Mouse (Mus musculus): Measurements from ENCODE around the gene Washc1. TPM values are rescaled to one million over a fixed set of nuclear protein-coding genes. Genes with fewer than 3 reads are reported as not detected.

Washc1 gene
- polyA plus RNA-seq, 1 experiment from 2014 or later, result 28.4 TPM

DNA sequence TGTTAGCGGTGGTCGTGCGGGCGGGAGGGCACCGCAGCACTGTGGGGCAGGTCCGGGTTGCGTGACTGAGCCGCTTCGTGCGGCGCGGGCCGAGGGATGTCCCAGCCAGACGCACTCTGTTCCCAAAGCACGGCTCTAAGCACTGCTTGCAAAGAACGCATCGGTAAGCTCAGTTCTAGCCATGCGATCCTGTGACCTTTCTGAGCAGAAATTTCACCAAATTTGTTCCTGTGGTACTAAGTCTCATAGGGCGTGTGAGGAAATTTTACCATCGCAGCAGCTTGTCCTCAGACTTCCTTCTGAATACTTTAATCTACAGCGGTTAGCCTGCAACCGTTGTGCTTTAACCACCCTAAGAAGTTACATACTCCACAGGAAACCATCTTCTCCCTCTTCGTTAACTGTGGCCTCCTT lies 33.9 kb upstream of the Washc1 start:
- H3K9ac ChIP-seq (ENCODE audit: low read length), result peak overlapping the region; percentile 82
- peak overlapping the region; percentile 88 to 96 for H3K4me3 ChIP-seq (ENCODE audit: control insufficient read depth in 1 of 2, insufficient read depth in 1 of 2, low read depth in 1 of 2, low read length in 2 of 2)
- peaks cover 38% of the 10 kb centered on the region for H3K36me3 ChIP-seq (ENCODE audit: control insufficient read depth, insufficient read depth, low read length)
- no peaks in the 10 kb centered on the region for H3K27me3 ChIP-seq (ENCODE audit: control insufficient read depth, insufficient read depth, low read length)
- no peaks in the 10 kb centered on the region for H3K9me3 ChIP-seq (ENCODE audit: control insufficient read depth, low read length)
- peak overlapping the region; percentile 61 to 87 for H3K27ac ChIP-seq (replicated peaks in 1 of 2; ENCODE audit: control insufficient read depth in 1 of 2, insufficient read depth in 1 of 2, low read depth in 2 of 2, low read length in 2 of 2)
- WGBS, result 1% methylated on average over 23 of the region's 23 CpGs
- H3K4me1 ChIP-seq (ENCODE audit: control insufficient read depth in 2 of 2, insufficient read depth in 2 of 2, low read length in 2 of 2), result 0 out of 4 replicates have a peak, but pooled peaks cover 0 to 7% of the 10 kb centered on the region in 2 experiments
- ATAC-seq (ENCODE audit: insufficient number of reproducible peaks, insufficient read depth, low FRiP score, low read depth), result peak; percentile 57; the same call in 1 of the 2 replicates
- H3K4me2 ChIP-seq (ENCODE audit: low read length), result peak overlapping the region; percentile 77

DNA sequence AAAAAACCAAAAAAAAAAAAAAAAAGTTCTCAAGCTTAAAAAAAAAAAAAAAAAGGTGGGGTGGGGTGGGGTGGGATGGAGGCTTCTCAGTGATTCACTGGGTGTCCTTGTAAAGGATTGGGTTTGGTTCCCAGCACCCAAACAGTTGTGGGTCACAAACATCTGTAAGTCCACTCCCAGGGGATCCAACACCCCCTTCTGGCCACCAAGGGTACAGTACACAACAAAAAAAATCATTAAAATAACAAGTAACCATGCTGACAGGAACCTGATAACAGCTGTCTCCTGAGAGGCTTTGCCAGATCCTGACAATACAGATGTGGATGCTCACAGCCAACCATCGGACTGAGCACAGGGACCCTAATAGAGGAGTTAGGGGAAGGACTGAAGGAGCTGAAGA lies 26.9 kb upstream of the Washc1 start:
- Histone ChIP-seq H3K9me3 (ENCODE audit: control insufficient read depth, low read length) (no peaks in the 10 kb centered on the region), H3K36me3 (ENCODE audit: control insufficient read depth, insufficient read depth, low read length) (peaks cover 78% of the 10 kb centered on the region), H3K27me3 (ENCODE audit: control insufficient read depth, insufficient read depth, low read length) (no peaks in the 10 kb centered on the region), H3K9ac (ENCODE audit: low read length) (no peak overlapping the region), H3K4me2 (ENCODE audit: low read length) (no peak overlapping the region), H3K4me3 (ENCODE audit: control insufficient read depth in 1 of 2, insufficient read depth in 1 of 2, low read depth in 1 of 2, low read length in 2 of 2) (no peak overlapping the region), H3K27ac (replicated peaks in 1 of 2; ENCODE audit: control insufficient read depth in 1 of 2, insufficient read depth in 1 of 2, low read depth in 2 of 2, low read length in 2 of 2) (no peak overlapping the region), H3K4me1 (ENCODE audit: control insufficient read depth in 2 of 2, insufficient read depth in 2 of 2, low read length in 2 of 2) (no peaks in the 10 kb centered on the region)
- WGBS, result 18% methylated on average over 1 of the region's 1 CpGs
- no peak for ATAC-seq (ENCODE audit: insufficient number of reproducible peaks, insufficient read depth, low FRiP score, low read depth)

DNA sequence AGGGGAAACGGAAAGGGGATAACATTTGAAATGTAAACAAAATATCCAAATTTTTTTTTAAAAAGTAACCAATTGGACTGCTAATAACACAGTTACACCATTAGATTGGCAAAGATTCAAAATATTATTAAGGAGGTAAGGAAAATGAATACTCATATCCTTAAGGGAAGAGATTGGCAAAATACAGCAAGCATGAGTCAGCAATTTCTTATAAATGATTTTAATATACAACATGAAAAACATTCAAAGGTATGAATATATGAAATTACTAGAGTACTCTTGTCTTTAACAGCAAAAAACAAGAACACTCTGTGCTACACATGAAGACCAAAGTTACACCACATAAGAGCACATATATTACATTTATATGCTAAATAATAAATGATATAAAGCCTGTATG lies 26.3 kb upstream of the Washc1 start:
- no peak for ATAC-seq (ENCODE audit: insufficient number of reproducible peaks, insufficient read depth, low FRiP score, low read depth)
- peaks cover 76% of the 10 kb centered on the region for H3K36me3 ChIP-seq (ENCODE audit: control insufficient read depth, insufficient read depth, low read length)
- H3K4me3 ChIP-seq (ENCODE audit: control insufficient read depth in 1 of 2, insufficient read depth in 1 of 2, low read depth in 1 of 2, low read length in 2 of 2), result no peak overlapping the region
- no peaks in the 10 kb centered on the region for H3K9me3 ChIP-seq (ENCODE audit: control insufficient read depth, low read length)
- no peaks in the 10 kb centered on the region for H3K4me1 ChIP-seq (ENCODE audit: control insufficient read depth in 2 of 2, insufficient read depth in 2 of 2, low read length in 2 of 2)
- no peaks in the 10 kb centered on the region for H3K27me3 ChIP-seq (ENCODE audit: control insufficient read depth, insufficient read depth, low read length)
- H3K27ac ChIP-seq (replicated peaks in 1 of 2; ENCODE audit: control insufficient read depth in 1 of 2, insufficient read depth in 1 of 2, low read depth in 2 of 2, low read length in 2 of 2), result no peak overlapping the region
- 79% methylated on average over 1 of the region's 1 CpGs for WGBS
- H3K4me2 ChIP-seq (ENCODE audit: low read length), result no peak overlapping the region
- no peak overlapping the region for H3K9ac ChIP-seq (ENCODE audit: low read length)

DNA sequence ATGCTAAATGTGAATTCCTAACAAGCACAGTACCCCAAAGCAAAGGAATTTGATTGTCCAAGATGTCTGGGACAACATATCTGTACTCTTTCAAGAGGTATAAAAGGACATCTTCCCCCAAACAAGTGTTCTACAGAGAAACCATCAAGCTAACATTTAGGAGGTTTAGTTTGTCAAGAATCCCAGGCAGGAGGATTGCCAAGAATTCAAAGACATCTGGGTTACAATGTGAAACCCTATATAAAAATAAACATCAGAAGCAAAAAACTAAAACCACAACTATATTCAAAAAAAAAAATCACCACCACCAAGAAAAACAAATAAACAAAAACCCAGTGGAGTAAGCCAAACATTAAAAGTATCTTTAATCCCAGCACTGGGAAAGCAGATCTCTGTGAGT lies 21.1 kb upstream of the Washc1 start:
- H3K4me3 ChIP-seq (ENCODE audit: control insufficient read depth in 1 of 2, insufficient read depth in 1 of 2, low read depth in 1 of 2, low read length in 2 of 2), result no peak overlapping the region
- no peak overlapping the region for H3K9ac ChIP-seq (ENCODE audit: low read length)
- no peak for ATAC-seq (ENCODE audit: insufficient number of reproducible peaks, insufficient read depth, low FRiP score, low read depth)
- H3K36me3 ChIP-seq (ENCODE audit: control insufficient read depth, insufficient read depth, low read length), result peaks cover 65% of the 10 kb centered on the region
- H3K4me1 ChIP-seq (ENCODE audit: control insufficient read depth in 2 of 2, insufficient read depth in 2 of 2, low read length in 2 of 2), result no peaks in the 10 kb centered on the region
- no peak overlapping the region for H3K4me2 ChIP-seq (ENCODE audit: low read length)
- no peak overlapping the region for H3K27ac ChIP-seq (replicated peaks in 1 of 2; ENCODE audit: control insufficient read depth in 1 of 2, insufficient read depth in 1 of 2, low read depth in 2 of 2, low read length in 2 of 2)
- no peaks in the 10 kb centered on the region for H3K9me3 ChIP-seq (ENCODE audit: control insufficient read depth, low read length)
- no peaks in the 10 kb centered on the region for H3K27me3 ChIP-seq (ENCODE audit: control insufficient read depth, insufficient read depth, low read length)

DNA sequence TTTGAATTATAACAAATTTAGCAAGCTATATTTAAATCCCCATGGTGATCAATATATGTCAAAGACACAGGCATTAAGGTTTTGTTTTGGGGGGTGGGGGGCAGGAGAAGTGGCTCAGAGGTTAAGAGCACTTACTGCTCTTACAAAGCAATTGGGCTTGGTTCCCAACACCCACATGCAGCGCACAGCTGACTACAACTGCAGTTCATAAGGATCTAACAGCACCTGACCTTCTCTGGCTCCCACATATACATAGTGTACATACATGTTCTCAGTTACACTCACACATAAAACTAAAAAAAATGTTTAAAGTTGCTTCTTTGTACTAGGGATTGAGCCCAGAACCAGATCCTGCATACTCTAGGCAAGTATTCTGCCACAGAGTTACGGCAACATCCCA lies 20.0 kb upstream of the Washc1 start:
- H3K27me3 ChIP-seq (ENCODE audit: control insufficient read depth, insufficient read depth, low read length), result no peaks in the 10 kb centered on the region
- H3K9ac ChIP-seq (ENCODE audit: low read length), result no peak overlapping the region
- WGBS, result 81% methylated on average over 2 of the region's 2 CpGs
- H3K9me3 ChIP-seq (ENCODE audit: control insufficient read depth, low read length), result no peaks in the 10 kb centered on the region
- ATAC-seq (ENCODE audit: insufficient number of reproducible peaks, insufficient read depth, low FRiP score, low read depth), result no peak
- no peak overlapping the region for H3K4me3 ChIP-seq (ENCODE audit: control insufficient read depth in 1 of 2, insufficient read depth in 1 of 2, low read depth in 1 of 2, low read length in 2 of 2)
- no peaks in the 10 kb centered on the region for H3K4me1 ChIP-seq (ENCODE audit: control insufficient read depth in 2 of 2, insufficient read depth in 2 of 2, low read length in 2 of 2)
- H3K27ac ChIP-seq (replicated peaks in 1 of 2; ENCODE audit: control insufficient read depth in 1 of 2, insufficient read depth in 1 of 2, low read depth in 2 of 2, low read length in 2 of 2), result no peak overlapping the region
- H3K4me2 ChIP-seq (ENCODE audit: low read length), result no peak overlapping the region
- peaks cover 54% of the 10 kb centered on the region for H3K36me3 ChIP-seq (ENCODE audit: control insufficient read depth, insufficient read depth, low read length)

DNA sequence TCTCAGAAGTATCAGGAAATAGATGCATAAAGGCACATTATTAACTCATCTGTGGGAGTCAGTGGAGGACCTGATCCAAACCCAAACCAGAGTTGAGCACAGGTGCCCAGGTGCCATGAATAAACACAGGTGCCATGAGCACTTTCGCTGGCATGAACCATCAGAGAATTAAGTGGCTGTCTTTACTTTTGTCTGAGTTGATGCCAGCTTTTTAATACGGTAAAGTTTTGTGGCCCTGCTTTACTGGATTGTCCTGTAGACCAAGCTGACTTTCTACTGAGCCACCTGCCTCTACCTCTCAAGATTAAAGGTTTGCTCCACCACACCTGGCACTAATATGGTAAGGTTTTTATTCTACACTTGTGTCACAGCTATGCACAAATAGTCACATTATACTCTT lies 19.3 kb upstream of the Washc1 start:
- ATAC-seq (ENCODE audit: insufficient number of reproducible peaks, insufficient read depth, low FRiP score, low read depth), result no peak
- no peaks in the 10 kb centered on the region for H3K9me3 ChIP-seq (ENCODE audit: control insufficient read depth, low read length)
- H3K36me3 ChIP-seq (ENCODE audit: control insufficient read depth, insufficient read depth, low read length), result peaks cover 50% of the 10 kb centered on the region
- no peaks in the 10 kb centered on the region for H3K27me3 ChIP-seq (ENCODE audit: control insufficient read depth, insufficient read depth, low read length)
- 95% methylated on average over 2 of the region's 2 CpGs for WGBS
- H3K27ac ChIP-seq (replicated peaks in 1 of 2; ENCODE audit: control insufficient read depth in 1 of 2, insufficient read depth in 1 of 2, low read depth in 2 of 2, low read length in 2 of 2), result no peak overlapping the region
- no peak overlapping the region for H3K4me2 ChIP-seq (ENCODE audit: low read length)
- H3K4me1 ChIP-seq (ENCODE audit: control insufficient read depth in 2 of 2, insufficient read depth in 2 of 2, low read length in 2 of 2), result no peaks in the 10 kb centered on the region
- H3K4me3 ChIP-seq (ENCODE audit: control insufficient read depth in 1 of 2, insufficient read depth in 1 of 2, low read depth in 1 of 2, low read length in 2 of 2), result no peak overlapping the region
- H3K9ac ChIP-seq (ENCODE audit: low read length), result no peak overlapping the region

DNA sequence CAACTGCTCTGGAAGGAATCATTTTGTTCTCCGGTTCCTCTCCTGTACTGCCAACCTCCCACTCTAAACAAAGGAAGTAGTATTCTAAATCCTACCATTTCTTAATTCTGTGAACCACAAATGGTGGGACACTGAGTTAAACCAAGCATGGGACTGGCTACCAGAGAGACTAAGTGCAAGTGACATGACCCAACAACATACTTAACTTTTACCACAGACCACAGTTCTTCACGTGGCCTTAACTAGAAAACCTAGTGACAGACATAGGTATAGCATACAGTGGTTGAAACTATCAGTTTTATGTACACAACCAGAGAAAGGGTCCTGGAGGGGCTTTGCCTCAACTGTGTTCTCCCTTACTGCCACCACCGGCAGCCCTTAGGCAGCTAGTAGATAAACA lies 18.7 kb upstream of the Washc1 start:
- Histone ChIP-seq H3K4me1 (ENCODE audit: control insufficient read depth in 2 of 2, insufficient read depth in 2 of 2, low read length in 2 of 2) (no peaks in the 10 kb centered on the region), H3K36me3 (ENCODE audit: control insufficient read depth, insufficient read depth, low read length) (peaks cover 44% of the 10 kb centered on the region), H3K27ac (replicated peaks in 1 of 2; ENCODE audit: control insufficient read depth in 1 of 2, insufficient read depth in 1 of 2, low read depth in 2 of 2, low read length in 2 of 2) (no peak overlapping the region), H3K4me3 (ENCODE audit: control insufficient read depth in 1 of 2, insufficient read depth in 1 of 2, low read depth in 1 of 2, low read length in 2 of 2) (no peak overlapping the region), H3K9me3 (ENCODE audit: control insufficient read depth, low read length) (no peaks in the 10 kb centered on the region), H3K4me2 (ENCODE audit: low read length) (no peak overlapping the region), H3K27me3 (ENCODE audit: control insufficient read depth, insufficient read depth, low read length) (no peaks in the 10 kb centered on the region), H3K9ac (ENCODE audit: low read length) (no peak overlapping the region)
- no peak for ATAC-seq (ENCODE audit: insufficient number of reproducible peaks, insufficient read depth, low FRiP score, low read depth)
- WGBS, result 74% methylated on average over 3 of the region's 3 CpGs

DNA sequence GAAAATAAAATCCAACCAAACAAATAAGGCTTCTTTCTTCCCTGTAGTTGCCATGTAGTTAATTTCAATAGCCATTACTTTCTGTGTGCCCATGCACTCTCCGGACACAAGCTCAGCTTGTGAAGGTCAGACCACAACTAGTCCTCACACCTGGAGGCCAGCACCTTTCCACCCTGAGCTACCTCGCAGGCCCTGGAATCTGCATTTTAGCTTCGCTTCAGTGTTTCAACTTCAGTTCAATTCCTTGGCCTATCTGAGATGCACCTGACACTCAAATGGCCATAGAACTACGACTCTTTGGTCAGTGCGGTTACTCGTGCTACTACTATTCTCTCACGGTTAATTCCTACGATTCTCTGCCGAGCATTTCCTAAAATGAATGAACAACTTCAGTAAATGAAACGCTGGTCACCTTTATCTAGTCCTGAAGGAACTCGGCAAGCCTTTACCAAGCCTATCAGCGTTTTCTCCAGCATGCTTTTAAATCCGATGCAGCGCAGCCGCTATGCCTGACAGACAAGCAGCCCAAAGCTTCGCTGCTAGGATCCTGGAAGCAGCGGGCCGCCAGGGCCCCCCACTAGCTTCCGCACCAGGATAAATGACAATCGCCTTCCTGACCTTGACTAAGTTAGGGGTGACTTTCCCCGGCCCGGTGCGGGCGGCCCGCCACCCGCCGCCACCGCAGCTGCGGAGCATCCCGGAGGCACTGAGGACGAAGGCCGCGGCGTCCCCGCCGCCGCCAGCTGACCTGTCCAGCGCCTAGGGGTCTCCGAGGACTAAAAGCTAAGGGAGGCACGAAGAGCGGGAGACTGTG lies 10.6 kb upstream of the Washc1 start:
- ATAC-seq (ENCODE audit: insufficient number of reproducible peaks, insufficient read depth, low FRiP score, low read depth), result peak; percentile 73
- Histone ChIP-seq H3K27me3 (ENCODE audit: control insufficient read depth, insufficient read depth, low read length) (no peaks in the 10 kb centered on the region), H3K4me3 (ENCODE audit: control insufficient read depth in 1 of 2, insufficient read depth in 1 of 2, low read depth in 1 of 2, low read length in 2 of 2) (peak overlapping the region; percentile 69 to 74), H3K9me3 (ENCODE audit: control insufficient read depth, low read length) (no peaks in the 10 kb centered on the region), H3K4me1 (ENCODE audit: control insufficient read depth in 2 of 2, insufficient read depth in 2 of 2, low read length in 2 of 2) (peaks cover 0 to 12% of the 10 kb centered on the region in 2 experiments; a peak in 3 of 4 replicates), H3K4me2 (ENCODE audit: low read length) (peak overlapping the region; percentile 80), H3K27ac (replicated peaks in 1 of 2; ENCODE audit: control insufficient read depth in 1 of 2, insufficient read depth in 1 of 2, low read depth in 2 of 2, low read length in 2 of 2) (peak overlapping the region; percentile 85 to 92), H3K9ac (ENCODE audit: low read length) (peak overlapping the region; percentile 92), H3K36me3 (ENCODE audit: control insufficient read depth, insufficient read depth, low read length) (0 out of 2 replicates have a peak, but pooled peaks cover 3% of the 10 kb centered on the region)
- under 1% methylated on average over 41 of the region's 41 CpGs for WGBS
